Mouse (Mus musculus): ENCODE data around the gene Cops3. TPM values are rescaled to one million over a fixed set of nuclear protein-coding genes. Genes with fewer than 3 reads are reported as not detected.

Gene Cops3
- polyA plus RNA-seq, 1 experiment from 2014 or later, result 92.8 TPM

DNA sequence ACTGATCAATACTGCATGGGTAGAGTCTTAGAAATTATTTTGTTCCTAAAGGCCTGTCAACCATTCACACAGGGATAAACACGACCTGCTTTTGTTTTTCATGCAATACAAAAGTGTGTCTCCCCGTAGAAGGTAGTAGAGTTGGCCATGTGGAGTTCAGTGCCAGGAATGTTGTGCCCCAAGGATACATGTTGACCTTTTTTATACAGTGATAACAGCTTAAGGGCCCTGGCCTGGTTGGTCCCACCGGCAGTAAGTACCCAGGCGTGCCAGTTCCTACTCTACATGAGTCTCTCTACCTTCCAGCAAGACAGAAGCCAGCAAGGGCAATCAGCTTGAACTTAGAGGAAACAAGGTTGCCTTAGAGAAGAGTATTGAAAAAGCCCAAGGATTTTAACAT is 66.7 kb downstream of the Cops3 start:
- H3K4me1 ChIP-seq (replicated peaks; ENCODE audit: control insufficient read depth, insufficient read depth), result no peaks in the 10 kb centered on the region
- peaks cover 57% of the 10 kb centered on the region for H3K36me3 ChIP-seq (ENCODE audit: control insufficient read depth, insufficient read depth, low read length)
- no peak overlapping the region for H3K9ac ChIP-seq (ENCODE audit: low read length)
- no peak for ATAC-seq (ENCODE audit: low FRiP score, low TSS enrichment)
- no peak overlapping the region for H3K4me3 ChIP-seq (ENCODE audit: low read depth, low read length)
- DNase-seq (ENCODE audit: low spot score), result no peak
- H3K27ac ChIP-seq (replicated peaks), result no peak overlapping the region
- no peak for TF ChIP-seq EP300 (optimal IDR thresholded peaks at IDR 0.05)
- no peak for TF ChIP-seq CTCF (IDR thresholded peaks at IDR 0.05; ENCODE audit: low read depth)
- H3K9me3 ChIP-seq (ENCODE audit: control insufficient read depth, low read length), result no peaks in the 10 kb centered on the region
- no peaks in the 10 kb centered on the region for H3K27me3 ChIP-seq (ENCODE audit: control insufficient read depth, insufficient read depth, low read length)
- H3K4me2 ChIP-seq (replicated peaks; ENCODE audit: low read depth), result no peak overlapping the region
- 73% methylated on average over 4 of the region's 4 CpGs for WGBS

DNA sequence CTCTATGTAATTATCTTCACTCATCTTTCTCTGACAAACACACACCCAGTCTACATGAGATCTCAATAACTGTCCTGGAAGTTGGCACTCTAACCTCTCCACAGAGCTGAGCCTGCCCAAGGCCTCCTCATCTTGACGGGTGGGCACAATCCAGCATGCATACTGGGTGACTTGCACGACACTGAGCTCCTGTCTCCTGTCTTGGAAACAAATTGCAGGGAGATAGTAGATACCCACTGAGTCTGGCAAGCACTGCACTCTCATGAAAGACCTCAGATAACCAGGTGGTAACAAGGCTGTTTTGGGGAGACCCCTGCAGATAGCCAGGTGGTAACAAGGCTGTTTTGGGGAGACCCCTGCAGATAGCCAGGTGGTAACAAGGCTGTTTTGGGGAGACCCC is 67.3 kb downstream of the Cops3 start:
- H3K9me3 ChIP-seq (ENCODE audit: control insufficient read depth, low read length), result no peaks in the 10 kb centered on the region
- H3K27me3 ChIP-seq (ENCODE audit: control insufficient read depth, insufficient read depth, low read length), result no peaks in the 10 kb centered on the region
- H3K36me3 ChIP-seq (ENCODE audit: control insufficient read depth, insufficient read depth, low read length), result peaks cover 58% of the 10 kb centered on the region
- H3K4me1 ChIP-seq (replicated peaks; ENCODE audit: control insufficient read depth, insufficient read depth), result no peaks in the 10 kb centered on the region
- H3K4me2 ChIP-seq (replicated peaks; ENCODE audit: low read depth), result no peak overlapping the region
- H3K9ac ChIP-seq (ENCODE audit: low read length), result no peak overlapping the region
- DNase-seq (ENCODE audit: low spot score) (no peak), ATAC-seq (ENCODE audit: low FRiP score, low TSS enrichment) (no peak)
- no peak overlapping the region for H3K4me3 ChIP-seq (ENCODE audit: low read depth, low read length)
- WGBS, result 85% methylated on average over 2 of the region's 2 CpGs
- TF ChIP-seq CTCF (IDR thresholded peaks at IDR 0.05; ENCODE audit: low read depth) (no peak), EP300 (optimal IDR thresholded peaks at IDR 0.05) (no peak)
- H3K27ac ChIP-seq (replicated peaks), result no peak overlapping the region

DNA sequence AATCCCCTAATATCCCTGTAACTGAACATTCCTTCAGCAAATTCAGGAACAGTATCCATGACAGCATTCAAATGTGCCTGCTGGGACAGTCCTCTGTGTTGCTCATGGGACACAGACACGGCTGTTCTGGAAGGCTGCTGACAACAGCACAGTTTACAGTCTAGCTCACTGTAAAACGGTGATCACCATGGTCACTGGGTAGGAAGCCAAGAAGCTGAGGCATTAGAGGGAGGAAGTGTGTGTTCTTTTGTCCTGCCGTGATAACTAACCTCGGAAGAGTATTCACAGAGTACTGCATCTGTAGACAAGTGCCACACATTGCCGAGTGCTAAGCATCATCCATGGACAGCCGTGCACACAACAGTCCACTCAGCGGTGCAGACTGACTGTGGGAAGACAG is 68.9 kb downstream of the Cops3 start:
- H3K27me3 ChIP-seq (ENCODE audit: control insufficient read depth, insufficient read depth, low read length), result no peaks in the 10 kb centered on the region
- no peak for TF ChIP-seq EP300 (optimal IDR thresholded peaks at IDR 0.05)
- TF ChIP-seq CTCF (IDR thresholded peaks at IDR 0.05; ENCODE audit: low read depth), result no peak
- no peak overlapping the region for H3K9ac ChIP-seq (ENCODE audit: low read length)
- H3K4me1 ChIP-seq (replicated peaks; ENCODE audit: control insufficient read depth, insufficient read depth), result no peaks in the 10 kb centered on the region
- no peaks in the 10 kb centered on the region for H3K9me3 ChIP-seq (ENCODE audit: control insufficient read depth, low read length)
- H3K36me3 ChIP-seq (ENCODE audit: control insufficient read depth, insufficient read depth, low read length), result peaks cover 62% of the 10 kb centered on the region
- DNase-seq (ENCODE audit: low spot score), result no peak
- no peak overlapping the region for H3K27ac ChIP-seq (replicated peaks)
- 82% methylated on average over 7 of the region's 7 CpGs for WGBS
- no peak for ATAC-seq (ENCODE audit: low FRiP score, low TSS enrichment)
- no peak overlapping the region for H3K4me2 ChIP-seq (replicated peaks; ENCODE audit: low read depth)
- no peak overlapping the region for H3K4me3 ChIP-seq (ENCODE audit: low read depth, low read length)

DNA sequence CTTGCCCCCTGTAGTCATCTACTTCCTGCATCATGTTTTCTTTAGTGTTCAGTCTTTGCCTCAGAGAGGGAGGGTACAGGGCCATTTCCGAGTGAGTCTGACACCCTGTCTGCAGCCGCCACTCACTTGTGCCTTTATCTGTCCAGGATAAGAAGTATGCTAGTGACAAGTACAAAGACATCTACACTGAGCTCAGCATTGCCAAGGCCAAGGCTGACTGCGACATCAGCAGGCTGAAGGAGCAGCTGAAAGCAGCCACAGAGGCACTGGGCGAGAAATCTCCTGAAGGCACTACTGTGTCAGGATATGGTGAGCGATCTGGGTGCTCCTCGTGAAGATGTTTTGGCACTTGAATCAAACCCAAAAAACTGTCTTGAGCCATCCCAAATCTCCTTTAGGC is 69.9 kb downstream of the Cops3 start:
- Histone ChIP-seq H3K4me3 (ENCODE audit: low read depth, low read length) (no peak overlapping the region), H3K27me3 (ENCODE audit: control insufficient read depth, insufficient read depth, low read length) (no peaks in the 10 kb centered on the region), H3K9ac (ENCODE audit: low read length) (no peak overlapping the region), H3K36me3 (ENCODE audit: control insufficient read depth, insufficient read depth, low read length) (peaks cover 63% of the 10 kb centered on the region), H3K4me2 (replicated peaks; ENCODE audit: low read depth) (no peak overlapping the region), H3K4me1 (replicated peaks; ENCODE audit: control insufficient read depth, insufficient read depth) (no peaks in the 10 kb centered on the region), H3K27ac (replicated peaks) (no peak overlapping the region), H3K9me3 (ENCODE audit: control insufficient read depth, low read length) (no peaks in the 10 kb centered on the region)
- DNase-seq (ENCODE audit: low spot score), result no peak
- TF ChIP-seq EP300 (optimal IDR thresholded peaks at IDR 0.05) (no peak), CTCF (IDR thresholded peaks at IDR 0.05; ENCODE audit: low read depth) (no peak)
- 78% methylated on average over 6 of the region's 6 CpGs for WGBS
- ATAC-seq (ENCODE audit: low FRiP score, low TSS enrichment), result no peak

DNA sequence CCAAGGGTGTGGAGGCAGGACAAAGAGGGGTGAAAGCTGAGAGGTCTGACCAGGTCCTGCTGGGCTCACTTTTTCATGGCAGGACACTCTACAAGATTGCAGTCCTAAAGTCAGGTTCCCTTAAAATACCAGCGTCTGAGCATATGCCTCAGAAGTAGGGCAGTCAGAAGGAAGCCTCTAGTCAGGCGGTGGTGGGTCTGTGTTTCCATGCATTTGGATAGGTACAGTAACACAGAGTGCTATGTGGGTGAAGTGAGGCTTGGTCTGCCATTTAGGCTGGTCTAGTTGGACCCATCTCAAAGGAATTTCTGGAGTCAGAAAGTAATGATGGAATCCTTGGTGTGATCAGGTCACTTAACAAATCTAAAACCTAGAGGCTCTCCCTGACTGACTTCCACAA is 70.3 kb downstream of the Cops3 start:
- H3K4me3 ChIP-seq (ENCODE audit: low read depth, low read length), result no peak overlapping the region
- H3K27ac ChIP-seq (replicated peaks), result no peak overlapping the region
- WGBS, result 85% methylated on average over 2 of the region's 2 CpGs
- no peaks in the 10 kb centered on the region for H3K9me3 ChIP-seq (ENCODE audit: control insufficient read depth, low read length)
- H3K4me2 ChIP-seq (replicated peaks; ENCODE audit: low read depth), result no peak overlapping the region
- ATAC-seq (ENCODE audit: low FRiP score, low TSS enrichment), result no peak
- no peak overlapping the region for H3K9ac ChIP-seq (ENCODE audit: low read length)
- no peak for DNase-seq (ENCODE audit: low spot score)
- no peak for TF ChIP-seq EP300 (optimal IDR thresholded peaks at IDR 0.05)
- no peak for TF ChIP-seq CTCF (IDR thresholded peaks at IDR 0.05; ENCODE audit: low read depth)
- no peaks in the 10 kb centered on the region for H3K27me3 ChIP-seq (ENCODE audit: control insufficient read depth, insufficient read depth, low read length)
- H3K36me3 ChIP-seq (ENCODE audit: control insufficient read depth, insufficient read depth, low read length), result peaks cover 63% of the 10 kb centered on the region
- no peaks in the 10 kb centered on the region for H3K4me1 ChIP-seq (replicated peaks; ENCODE audit: control insufficient read depth, insufficient read depth)

Other genes starting within 250 kb of the Cops3 start
- gene Olfr223, start 246.5 kb downstream of the Cops3 start, polyA plus RNA-seq (2015; fragmentation: Nextera tagmentation; extraction: Ambion mirVana), result not detected in 2 replicates
- gene Mprip, start 178.5 kb downstream of the Cops3 start, polyA plus RNA-seq (2015; fragmentation: Nextera tagmentation; extraction: Ambion mirVana), result 51.1 and 56.8 TPM in 2 replicates
- 5.9 and 6.7 TPM in 2 replicates for gene Pld6, start 52.2 kb downstream of the Cops3 start, polyA plus RNA-seq (2015; fragmentation: Nextera tagmentation; extraction: Ambion mirVana)
- gene Flcn, start 29.8 kb downstream of the Cops3 start, polyA plus RNA-seq (2015; fragmentation: Nextera tagmentation; extraction: Ambion mirVana), result 16.1 and 16.9 TPM in 2 replicates
- 21.9 and 23.4 TPM in 2 replicates for gene Nt5m, start 391 bp downstream of the Cops3 start, polyA plus RNA-seq (2015; fragmentation: Nextera tagmentation; extraction: Ambion mirVana)
- 27.7 and 27.8 TPM in 2 replicates for gene Med9, start 108.4 kb upstream of the Cops3 start, polyA plus RNA-seq (2015; fragmentation: Nextera tagmentation; extraction: Ambion mirVana)
- gene Rasd1, start 125.1 kb upstream of the Cops3 start, polyA plus RNA-seq (2015; fragmentation: Nextera tagmentation; extraction: Ambion mirVana), result 1.3 TPM in 2 replicates
- 8.3 and 9.0 TPM in 2 replicates for gene Pemt, start 206.7 kb upstream of the Cops3 start, polyA plus RNA-seq (2015; fragmentation: Nextera tagmentation; extraction: Ambion mirVana)

Measured in stomach, postnatal 0 days (tissue).